Mouse (Mus musculus) cerebellum, postnatal 36 days (tissue): ENCODE measurements around the gene Polr2a.
"Not testable (repeated sequence)": the region's sequence is repeated elsewhere in the genome, so short reads cannot be mapped to it uniquely, and the experiment has no call there.

Source experiments
- DNase-seq, 2 experiments: peaks; one replicate each; pipeline ENCODE4 v3.0.0; 2021 to 2022; ENCODE audit warnings: mixed read lengths in 2 of 2

The Polr2a gene

DNA sequence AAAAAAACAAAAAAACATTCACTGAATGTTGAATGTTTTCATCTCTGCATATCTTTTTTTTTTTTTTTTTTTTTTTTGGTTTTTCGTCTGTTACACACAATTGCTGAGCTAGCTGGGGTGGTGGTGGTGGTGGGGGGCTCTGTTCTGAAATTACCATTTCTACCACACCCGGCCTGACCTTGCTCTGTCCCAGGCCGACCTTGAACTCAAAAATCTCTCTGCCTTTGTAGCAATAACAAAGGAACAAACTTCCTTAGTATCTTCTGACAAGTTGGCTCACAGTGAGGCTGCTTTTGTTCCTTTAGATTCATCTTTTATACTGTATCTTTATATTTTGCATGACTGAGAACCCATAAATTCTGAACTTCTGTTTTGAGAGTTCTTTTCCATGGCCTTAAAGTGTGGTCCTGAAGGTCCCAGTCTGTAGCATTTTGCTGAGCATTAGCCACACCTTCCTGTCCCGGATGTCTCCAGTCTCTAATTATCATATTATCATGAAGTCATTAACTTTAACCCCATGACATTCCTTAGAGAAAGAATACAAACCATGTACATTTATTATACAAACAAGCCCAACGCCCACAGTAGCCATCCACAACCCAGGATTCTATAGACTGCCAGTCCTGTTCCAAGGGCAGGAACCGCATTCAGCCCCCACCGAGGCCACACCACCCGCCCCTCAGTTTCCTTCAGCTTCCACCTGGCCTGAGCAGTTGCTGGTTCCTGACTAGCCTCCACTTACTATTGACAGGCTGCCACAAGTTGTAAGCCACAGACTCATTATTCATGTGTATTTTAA is 54.4 kb downstream of the Polr2a start:
- no peak for DNase-seq

DNA sequence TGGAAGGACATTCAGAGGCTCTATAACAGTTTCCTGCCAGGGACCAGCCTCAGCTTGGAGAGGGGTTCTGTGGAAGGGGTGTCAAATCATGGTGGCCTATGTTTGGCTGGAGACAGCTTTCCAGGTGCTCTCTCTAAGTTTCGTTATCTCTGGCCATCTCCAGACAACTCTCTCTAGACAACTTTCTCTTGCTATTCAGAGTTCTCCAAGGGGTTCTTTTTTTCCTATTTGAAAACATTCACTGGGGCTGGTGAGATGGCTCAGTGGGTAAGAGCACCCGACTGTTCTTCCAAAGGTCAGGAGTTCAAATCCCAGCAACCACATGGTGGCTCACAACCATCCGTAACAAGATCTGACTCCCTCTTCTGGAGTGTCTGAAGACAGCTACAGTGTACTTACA is 55.1 kb downstream of the Polr2a start:
- not testable (repeated sequence) for DNase-seq

DNA sequence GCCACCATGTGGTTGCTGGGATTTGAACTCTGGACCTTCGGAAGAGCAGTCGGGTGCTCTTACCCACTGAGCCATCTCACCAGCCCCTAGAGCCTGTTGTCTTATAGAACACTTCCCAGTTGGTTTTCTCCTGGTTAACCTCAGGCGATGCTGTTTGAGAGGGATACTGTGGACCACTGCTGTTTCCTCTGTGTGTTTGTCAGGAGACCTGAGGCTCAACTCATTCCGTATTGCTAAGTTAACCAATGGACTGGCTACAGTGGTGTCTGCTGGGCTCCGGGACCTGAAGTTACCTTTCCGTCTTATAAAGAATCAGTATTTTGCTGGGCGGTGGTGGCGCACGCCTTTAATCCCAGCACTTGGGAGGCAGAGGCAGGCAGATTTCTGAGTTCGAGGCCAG is 55.6 kb downstream of the Polr2a start:
- not testable (repeated sequence) for DNase-seq

DNA sequence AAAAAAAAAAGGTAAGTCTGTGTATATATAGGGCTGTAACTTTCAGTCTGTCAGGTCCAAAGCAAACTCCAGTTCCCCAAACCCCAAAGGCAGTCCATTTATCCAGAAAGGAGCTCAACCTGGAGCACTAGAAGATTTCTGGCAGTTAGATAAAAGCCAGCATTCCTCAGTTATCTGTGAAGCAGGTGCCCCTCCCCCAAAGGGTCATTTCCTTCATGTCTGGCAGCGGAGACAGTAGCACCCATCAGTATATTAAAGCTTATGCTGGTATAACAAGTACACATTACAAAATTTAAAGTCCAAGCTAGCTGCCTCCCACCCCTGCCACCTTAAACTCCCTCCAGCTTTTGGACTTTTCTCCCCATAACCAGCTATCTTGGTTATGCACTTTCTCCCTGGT is 58.8 kb downstream of the Polr2a start:
- no peak for DNase-seq

DNA sequence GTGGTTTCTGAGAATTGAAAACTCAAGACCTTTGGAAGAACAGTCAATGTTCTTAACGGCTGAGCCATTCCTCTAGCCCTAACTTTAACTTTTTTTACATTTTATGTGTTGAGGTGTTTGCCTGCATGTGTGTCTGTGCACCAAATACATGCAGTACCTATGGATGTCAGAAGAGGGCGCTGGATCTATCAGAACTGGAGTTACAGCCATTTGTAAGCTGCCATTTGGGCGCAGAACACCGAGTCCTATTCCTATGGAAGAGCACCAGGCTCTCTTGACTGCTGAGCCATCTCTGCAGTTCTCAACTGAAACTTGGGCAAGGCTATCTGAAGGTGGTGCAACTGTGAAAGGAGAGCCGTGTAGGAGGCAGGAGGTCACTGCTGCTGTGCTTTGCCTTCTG is 59.9 kb downstream of the Polr2a start:
- no peak for DNase-seq

DNA sequence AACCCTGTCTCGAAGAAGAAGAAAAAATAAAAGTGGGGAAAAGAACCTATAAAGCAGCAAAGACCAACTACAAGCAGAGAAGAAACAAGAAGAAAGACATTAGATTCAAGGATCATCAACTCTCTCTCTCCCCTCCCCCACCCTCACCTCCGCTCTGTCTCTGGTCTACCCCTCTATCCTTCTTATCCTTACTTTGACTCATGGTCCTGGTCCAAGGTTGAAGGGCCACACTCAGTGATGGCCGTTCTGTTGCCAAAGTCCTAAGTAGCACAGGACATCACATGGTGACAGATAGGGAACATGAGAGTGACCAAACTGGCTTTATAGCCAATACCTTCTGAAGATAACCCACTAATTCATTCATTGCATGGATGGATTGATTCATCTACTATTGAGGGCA is 61.0 kb downstream of the Polr2a start:
- DNase-seq: no peak

DNA sequence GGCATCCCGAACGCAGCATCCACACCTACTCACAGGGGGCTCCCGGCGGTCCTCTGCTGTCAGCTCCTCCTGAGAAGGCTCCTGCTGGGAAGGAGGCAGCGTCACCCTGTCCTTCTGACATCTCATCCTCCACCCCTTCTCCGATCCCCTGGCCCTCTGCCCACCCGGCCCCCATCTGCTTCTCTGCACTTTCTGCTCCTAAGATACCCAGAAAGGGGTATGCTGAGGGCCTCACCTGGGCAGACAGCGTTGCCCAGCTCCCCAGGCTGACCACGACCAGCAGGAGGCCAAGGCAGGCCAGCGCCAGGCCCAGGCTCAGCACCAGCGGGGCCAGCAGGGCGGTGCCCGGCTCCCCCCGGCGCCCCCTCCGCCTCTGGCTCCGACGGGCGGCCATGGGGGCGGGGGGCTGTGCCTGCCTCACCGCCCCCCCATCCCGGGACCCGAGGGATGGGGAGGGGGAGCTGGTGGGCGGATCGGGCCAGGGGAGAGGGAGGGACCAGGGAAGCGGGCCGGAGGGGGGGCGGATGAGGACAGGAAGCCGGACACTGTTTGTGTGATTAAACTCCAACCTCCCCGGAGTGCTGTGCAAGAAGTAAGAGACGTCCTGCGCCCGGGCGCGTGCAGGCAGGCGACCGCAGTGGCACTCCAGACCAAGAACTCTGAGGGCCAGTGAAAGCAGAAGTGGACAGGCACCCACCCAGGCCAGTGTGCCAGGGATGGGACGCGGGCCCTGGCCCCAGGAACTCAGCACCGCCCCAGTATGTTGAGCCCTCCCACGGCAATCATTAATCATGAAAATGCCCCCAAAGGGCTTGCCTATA is 62.9 kb downstream of the Polr2a start, which contains the start of the genes Tnfsf12 and Tnfsfm13:
Gene Tnfsf12, minus strand, starts transcription at position 489 of the 821 bp plus-strand sequence.
Gene Tnfsfm13, minus strand, starts transcription at position 738 of the 821 bp plus-strand sequence.
- DNase-seq: peak; percentile 66 to 67

DNA sequence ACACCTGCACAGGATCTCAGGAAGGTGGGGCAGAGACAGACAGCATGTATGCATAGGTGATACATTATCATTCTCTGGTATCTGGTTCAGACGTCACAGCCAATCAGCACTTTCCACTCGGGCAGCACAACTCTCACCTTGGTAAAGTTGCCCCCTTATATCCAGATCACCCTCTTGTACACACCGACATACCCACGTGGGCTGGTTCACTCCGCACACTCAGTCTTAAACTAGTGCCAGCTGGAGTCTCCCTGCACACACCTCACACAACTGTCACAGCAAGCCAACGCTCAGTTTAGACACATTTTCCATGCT is 63.4 kb downstream of the Polr2a start:
- DNase-seq: no peak

DNA sequence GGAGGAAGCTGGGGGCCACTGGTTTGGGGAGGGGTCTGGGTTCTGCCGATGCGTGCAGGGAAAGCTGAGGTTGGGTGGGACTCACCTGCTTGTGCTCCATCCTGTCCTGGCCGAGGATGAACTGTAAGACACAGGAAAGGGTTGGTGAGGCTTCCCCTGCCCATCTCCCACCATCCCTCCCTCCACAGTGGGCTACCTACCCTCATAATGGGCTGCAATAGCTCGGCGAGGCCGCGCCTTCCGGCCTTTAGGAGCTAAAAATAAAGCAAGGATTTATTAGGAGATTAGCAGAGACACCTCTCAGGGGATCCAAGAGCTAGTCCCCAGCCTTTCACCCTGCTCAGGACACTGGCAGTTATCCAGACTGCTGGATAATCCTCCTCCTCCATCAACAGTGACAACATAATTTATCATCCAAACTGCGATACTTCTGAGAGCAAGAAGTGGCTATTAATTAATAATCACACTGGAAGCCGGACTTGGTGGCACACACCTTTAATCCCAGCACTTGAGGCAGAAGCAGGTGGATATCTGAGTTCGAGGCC is 64.9 kb downstream of the Polr2a start:
- DNase-seq: no peak

DNA sequence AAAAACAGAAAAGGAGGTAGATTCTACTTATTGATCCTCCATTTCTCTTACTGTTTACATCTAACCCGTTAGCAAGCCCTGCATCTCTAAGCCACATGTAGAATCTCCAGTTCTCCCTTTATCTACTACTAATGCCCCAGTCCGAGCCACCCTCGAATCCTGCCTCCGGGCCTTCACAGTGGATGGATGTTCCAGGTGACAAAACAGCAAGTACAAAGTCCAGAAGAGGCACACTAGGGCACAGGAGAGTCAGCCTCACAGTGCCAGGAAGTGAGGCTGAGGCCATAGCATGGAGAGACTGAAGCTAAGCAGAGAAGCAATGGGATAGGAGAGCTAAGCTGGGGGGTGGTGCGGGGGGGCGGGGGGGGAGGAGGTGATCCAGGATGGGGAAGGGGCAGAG is 65.6 kb downstream of the Polr2a start:
- DNase-seq: no peak

DNA sequence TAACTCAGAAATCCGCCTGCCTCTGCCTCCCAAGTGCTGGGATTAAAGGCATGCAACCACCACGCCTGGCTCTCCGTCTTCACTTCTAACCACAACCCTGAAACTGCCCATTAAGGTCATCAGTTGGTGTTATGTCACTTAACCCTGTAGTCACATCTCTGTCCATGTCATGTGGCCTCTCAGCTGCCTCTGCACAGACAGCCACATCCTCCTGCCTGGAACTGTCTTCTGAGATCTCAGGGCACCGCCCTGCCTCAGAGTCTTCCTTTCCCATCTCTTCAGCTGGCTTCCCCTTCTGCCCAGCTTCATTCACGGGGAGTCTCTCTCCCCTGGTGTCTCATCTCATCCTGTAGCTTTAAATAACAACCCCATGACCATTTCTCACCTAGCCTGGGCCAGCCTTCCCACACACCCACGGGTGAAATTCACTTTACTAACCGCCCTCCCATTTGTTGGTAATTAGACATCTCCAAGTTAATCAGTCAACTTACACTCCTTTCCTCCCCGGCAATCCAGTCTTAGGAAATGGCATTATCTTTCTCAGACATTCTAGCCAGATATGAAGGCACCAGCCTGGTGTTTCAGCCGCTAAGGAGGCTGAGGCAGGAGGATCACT is 66.1 kb downstream of the Polr2a start:
- no peak for DNase-seq

DNA sequence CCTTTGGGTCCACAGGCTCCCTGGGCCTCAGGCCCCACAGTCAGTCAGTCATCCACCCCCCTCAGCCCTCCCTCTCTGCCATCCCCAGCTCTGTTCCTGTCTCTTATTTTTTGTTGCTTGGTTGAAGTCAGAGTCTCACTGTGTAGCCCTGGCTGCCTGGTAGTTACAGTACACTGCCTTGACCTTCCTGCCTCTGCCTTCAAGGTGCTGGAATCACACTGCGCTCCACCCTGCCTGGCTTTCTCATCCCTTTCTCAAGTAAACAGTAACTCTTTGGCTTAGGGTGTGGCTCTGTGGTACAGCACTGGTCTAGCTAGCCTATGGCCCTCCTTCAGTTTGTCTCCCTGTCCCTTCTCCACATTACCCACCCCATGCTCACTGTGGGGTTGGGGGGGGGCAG is 68.5 kb downstream of the Polr2a start:
- no peak for DNase-seq

DNA sequence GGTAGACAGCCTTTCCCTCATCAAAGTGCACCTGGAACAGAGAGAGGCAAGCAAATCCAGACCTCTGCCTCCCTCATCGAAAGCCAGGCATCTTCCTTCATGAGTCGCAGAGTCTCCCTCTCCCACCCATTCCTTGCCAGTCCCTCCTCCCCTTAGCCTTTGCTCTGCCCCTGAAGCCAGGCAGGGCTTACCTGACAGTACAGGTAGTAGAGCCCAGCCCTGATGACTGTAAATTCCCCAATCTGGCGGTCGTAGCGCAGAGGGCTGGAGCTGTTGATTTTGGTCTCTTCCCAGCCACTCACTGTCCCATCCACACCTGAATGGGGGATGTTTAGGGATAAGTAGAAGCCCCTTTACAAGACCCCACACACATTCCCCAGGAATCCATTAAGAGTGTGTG is 71.4 kb downstream of the Polr2a start:
- no peak for DNase-seq

DNA sequence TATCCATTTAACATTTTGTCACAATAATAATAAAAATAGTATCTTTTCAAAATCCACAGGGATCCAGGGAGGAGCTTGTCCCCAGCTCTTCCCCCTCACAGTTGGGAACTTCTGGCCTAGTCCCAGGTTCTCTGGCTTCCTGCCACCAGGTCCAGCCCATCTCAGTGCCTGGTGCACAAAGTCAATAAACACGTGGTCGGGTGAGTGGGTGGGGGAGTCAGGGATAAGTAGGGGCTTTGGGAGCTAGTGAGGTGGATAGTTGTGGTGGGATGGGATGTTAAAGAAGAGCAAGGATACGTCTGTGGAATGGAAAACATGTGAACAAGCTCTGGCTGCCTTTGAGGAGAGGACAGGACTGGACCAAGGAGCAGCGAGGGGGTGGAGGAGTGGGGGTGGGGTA is 72.1 kb downstream of the Polr2a start:
- DNase-seq: peak; percentile 77 to 84

DNA sequence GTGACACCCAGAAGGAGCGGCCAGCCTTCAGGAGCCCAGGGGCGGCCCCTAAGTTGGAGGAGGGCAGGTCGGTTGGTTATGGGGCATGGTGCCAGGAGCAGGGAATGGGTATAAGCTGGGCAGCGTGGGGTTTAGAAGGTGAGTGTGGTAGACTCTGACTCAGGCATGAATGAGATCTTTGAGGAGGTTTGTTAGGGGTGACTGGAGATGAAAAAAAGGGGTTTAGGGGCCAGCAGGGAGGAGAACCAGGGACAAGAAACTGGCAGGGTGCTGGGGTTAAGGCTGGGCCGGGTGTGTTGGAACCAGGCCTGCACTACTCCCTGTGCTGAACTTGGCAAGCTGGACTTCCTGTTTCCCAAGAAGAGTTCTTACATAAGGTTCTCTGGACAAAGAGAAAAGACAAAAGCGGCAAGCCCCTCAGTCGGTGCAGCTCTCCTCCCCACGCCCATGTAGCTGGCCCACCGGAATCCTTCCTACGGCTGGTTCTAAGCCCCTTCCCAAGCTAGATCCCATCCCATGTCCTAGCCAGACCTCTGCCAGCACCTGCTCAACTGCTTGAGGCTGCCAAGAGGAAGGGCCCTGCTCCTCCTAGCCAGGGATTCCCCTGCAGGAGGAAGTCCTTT is 72.8 kb downstream of the Polr2a start, which contains the start of gene Tnfsf13:
Gene Tnfsf13, minus strand, starts transcription at position 259 of the 623 bp plus-strand sequence.
- peak; percentile 79 to 84 for DNase-seq

DNA sequence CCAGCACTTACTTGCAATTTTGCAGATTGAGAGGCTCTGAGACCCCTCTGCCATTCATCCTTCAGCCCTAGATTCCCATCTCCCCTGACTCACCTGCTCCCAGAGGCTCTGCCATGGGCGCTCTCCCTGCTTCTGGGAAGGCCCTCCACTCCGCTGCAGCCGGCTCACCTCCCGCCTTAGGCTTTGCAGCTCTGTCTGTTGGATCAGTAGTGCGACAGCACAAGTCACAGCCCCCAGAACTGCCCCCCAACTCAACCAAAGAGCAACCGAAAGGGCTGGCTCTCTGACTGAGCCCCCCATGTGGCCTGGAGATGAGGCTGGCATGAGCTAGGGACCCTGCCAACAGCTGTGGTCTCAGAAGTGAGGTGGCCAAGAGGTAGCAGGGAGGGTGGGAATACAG is 73.5 kb downstream of the Polr2a start:
- DNase-seq: no peak

DNA sequence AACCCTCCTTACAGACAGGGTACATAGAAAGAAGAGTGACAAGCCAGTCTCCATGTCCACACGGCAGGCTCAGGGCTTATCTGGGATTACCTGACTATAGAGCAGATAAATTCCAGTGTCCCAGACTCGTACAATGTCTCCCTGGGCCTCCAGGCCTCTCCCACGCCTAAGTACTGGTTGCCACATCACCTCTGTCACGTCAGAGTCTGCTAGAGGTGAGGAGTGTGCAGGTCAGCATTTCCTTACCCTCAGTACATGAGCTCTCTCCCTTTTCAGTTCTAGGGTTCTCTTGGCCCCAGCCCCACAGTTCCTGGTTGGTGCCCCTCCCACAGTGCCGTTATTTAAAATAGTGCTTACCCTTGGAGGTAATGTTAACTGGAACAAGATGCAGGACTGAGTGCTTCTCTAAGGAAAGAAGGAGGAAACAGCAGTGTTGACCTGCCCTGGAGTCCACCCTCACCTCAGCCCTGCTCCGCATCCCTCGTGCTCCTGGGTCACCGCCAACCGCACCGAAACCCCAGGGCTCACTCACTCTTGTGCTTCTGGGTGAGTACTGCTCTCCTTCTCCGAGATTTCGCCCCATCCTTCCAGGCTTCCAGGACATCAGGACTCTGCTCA is 74.2 kb downstream of the Polr2a start:
- DNase-seq: peak in 1 of 2 experiments; percentile 40
